Mouse (Mus musculus) myocyte (in vitro differentiated cells): ENCODE measurements at regions not wholly inside any gene's neighbourhood (a gene's known extent, or its start where the extent isn't known, plus 50 kb on each side); places are given as distances from the start of the nearest gene placed in this dataset.

Experiments
- H3K27me3 ChIP-seq: one replicate; pipeline ENCODE4 v1.6.1; 2011; ENCODE audit not compliant: control insufficient read depth, insufficient read depth, insufficient read length
- H3K36me3 ChIP-seq: one replicate; pipeline ENCODE4 v1.6.1; 2011; ENCODE audit not compliant: control insufficient read depth, insufficient read depth
- H3K4me2 ChIP-seq: one replicate; pipeline ENCODE4 v1.6.1; 2011; ENCODE audit warnings: low read depth, control low read depth
- H3K4me3 ChIP-seq: one replicate; pipeline ENCODE4 v1.5.1; 2011; ENCODE audit warnings: mild to moderate bottlenecking, control low read depth, moderate library complexity
- H3K79me2 ChIP-seq: one replicate; pipeline ENCODE4 v1.6.1; 2011; ENCODE audit not compliant: control insufficient read depth, insufficient read depth
- H3ac ChIP-seq: one replicate; pipeline ENCODE4 v1.6.1; 2011; ENCODE audit not compliant: control insufficient read depth, insufficient read length
- CEBPB ChIP-seq: IDR thresholded peaks from 2 replicates; pipeline ENCODE4 v1.6.1; 2011; ENCODE audit warnings: mild to moderate bottlenecking, moderate library complexity; ENCODE audit not compliant: poor library complexity, insufficient read depth, severe bottlenecking
- E2F4 ChIP-seq: IDR thresholded peaks from one replicate; pipeline ENCODE4 v1.6.1; 2011; ENCODE audit warnings: mild to moderate bottlenecking, control low read depth, moderate library complexity; ENCODE audit not compliant: insufficient read depth
- MAX ChIP-seq: IDR thresholded peaks from one replicate; pipeline ENCODE4 v1.6.1; 2011; ENCODE audit warnings: low read depth, mild to moderate bottlenecking, control low read depth
- MYOD1 ChIP-seq, 3 experiments: IDR thresholded peaks; one replicate each; pipeline ENCODE4 v1.6.1; 2011; ENCODE audit warnings: control low read depth in 2 of 3, low read depth in 2 of 3, mild to moderate bottlenecking in 2 of 3, moderate library complexity in 1 of 3; ENCODE audit not compliant: insufficient read length in 2 of 3, control insufficient read depth in 1 of 3
- MYOG ChIP-seq, 3 experiments: IDR thresholded peaks; one replicate each; pipeline ENCODE4 v1.6.1; 2011; ENCODE audit warnings: control low read depth in 2 of 3, low read depth in 2 of 3, mild to moderate bottlenecking in 2 of 3; ENCODE audit not compliant: insufficient read length in 2 of 3, control insufficient read depth in 1 of 3, insufficient read depth in 1 of 3
- POLR2A ChIP-seq: IDR thresholded peaks from one replicate; pipeline ENCODE4 v1.6.1; 2011; ENCODE audit warnings: low read depth, mild to moderate bottlenecking, control low read depth, moderate library complexity; ENCODE audit not compliant: insufficient read length
- POLR2AphosphoS2 ChIP-seq: IDR thresholded peaks from one replicate; pipeline ENCODE4 v1.6.1; 2011; ENCODE audit warnings: low read depth, control low read depth; ENCODE audit not compliant: insufficient read length
- REST ChIP-seq: IDR thresholded peaks from one replicate; pipeline ENCODE4 v1.6.1; 2011; ENCODE audit warnings: mild to moderate bottlenecking, control low read depth, moderate library complexity; ENCODE audit not compliant: insufficient read depth, insufficient read length
- SRF ChIP-seq: IDR thresholded peaks from one replicate; pipeline ENCODE4 v1.6.1; 2011; ENCODE audit warnings: low read depth; ENCODE audit not compliant: control insufficient read depth, insufficient read length
- TCF12 ChIP-seq: IDR thresholded peaks from one replicate; pipeline ENCODE4 v1.6.1; 2011; ENCODE audit warnings: mild to moderate bottlenecking, control low read depth; ENCODE audit not compliant: poor library complexity, insufficient read depth, severe bottlenecking
- TCF3 ChIP-seq: IDR thresholded peaks from one replicate; pipeline ENCODE4 v1.6.1; 2011; ENCODE audit warnings: low read depth, control low read depth; ENCODE audit not compliant: insufficient read length
- USF1 ChIP-seq: IDR thresholded peaks from one replicate; pipeline ENCODE4 v1.6.1; 2011; ENCODE audit warnings: low read depth, mild to moderate bottlenecking, control low read depth, moderate library complexity

GRCm38 (mm10) chr7:35938123-35938869 lies 135.5 kb upstream of the Zfp507 start:
- Histone ChIP-seq H3ac (no peak overlapping the region), H3K36me3 (no peaks in the 10 kb centered on the region), H3K27me3 (no peaks in the 10 kb centered on the region), H3K79me2 (no peaks in the 10 kb centered on the region), H3K4me3 (no peak overlapping the region), H3K4me2 (no peak overlapping the region)
- TF ChIP-seq MYOD1 (IDR thresholded peaks at IDR 0.05; ENCODE audit: control insufficient read depth in 1 of 3, insufficient read length in 2 of 3, low read depth in 2 of 3): no peak
- no peak for TF ChIP-seq SRF
- no peak for TF ChIP-seq POLR2AphosphoS2
- TF ChIP-seq E2F4: no peak
- no peak for TF ChIP-seq REST
- no peak for TF ChIP-seq USF1
- no peak for TF ChIP-seq CEBPB
- no peak for TF ChIP-seq MAX
- TF ChIP-seq TCF12: no peak
- no peak for TF ChIP-seq MYOG (IDR thresholded peaks at IDR 0.05; ENCODE audit: control insufficient read depth in 1 of 3, insufficient read depth in 1 of 3, insufficient read length in 2 of 3, low read depth in 2 of 3)
- no peak for TF ChIP-seq TCF3
- TF ChIP-seq POLR2A: no peak

- no peaks in the 10 kb centered on the region for H3K36me3 ChIP-seq
- no peaks in the 10 kb centered on the region for H3K27me3 ChIP-seq
- TF ChIP-seq REST (no peak), SRF (no peak), TCF12 (no peak), E2F4 (no peak), TCF3 (no peak), MYOG (IDR thresholded peaks at IDR 0.05; ENCODE audit: control insufficient read depth in 1 of 3, insufficient read depth in 1 of 3, insufficient read length in 2 of 3, low read depth in 2 of 3) (no peak), USF1 (no peak), MYOD1 (IDR thresholded peaks at IDR 0.05; ENCODE audit: control insufficient read depth in 1 of 3, insufficient read length in 2 of 3, low read depth in 2 of 3) (no peak)
Measured at GRCm38 (mm10) chr7:35926749-35927148, 123.9 kb upstream of the Zfp507 start.

GRCm38 (mm10) chr7:35922582-35922981 lies 119.8 kb upstream of the Zfp507 start:
- H3K4me2 ChIP-seq: no peak overlapping the region
- no peak overlapping the region for H3ac ChIP-seq
- H3K4me3 ChIP-seq: no peak overlapping the region
- no peaks in the 10 kb centered on the region for H3K36me3 ChIP-seq
- TF ChIP-seq USF1 (no peak), TCF12 (no peak), POLR2A (no peak), CEBPB (no peak), MYOD1 (IDR thresholded peaks at IDR 0.05; ENCODE audit: control insufficient read depth in 1 of 3, insufficient read length in 2 of 3, low read depth in 2 of 3) (no peak), REST (no peak), MAX (no peak)
- H3K27me3 ChIP-seq: no peaks in the 10 kb centered on the region
- H3K79me2 ChIP-seq: no peaks in the 10 kb centered on the region

More at GRCm38 (mm10) chr7:35926749-35927148, 123.9 kb upstream of the Zfp507 start:
- Histone ChIP-seq H3K4me2 (no peak overlapping the region), H3K4me3 (no peak overlapping the region), H3K79me2 (no peaks in the 10 kb centered on the region), H3ac (no peak overlapping the region)

- H3ac ChIP-seq: no peak overlapping the region
- no peaks in the 10 kb centered on the region for H3K36me3 ChIP-seq
- peak overlapping the region; percentile 24 for H3K4me2 ChIP-seq
- H3K4me3 ChIP-seq: no peak overlapping the region
- TF ChIP-seq TCF3 (no peak), MYOD1 (IDR thresholded peaks at IDR 0.05; ENCODE audit: control insufficient read depth in 1 of 3, insufficient read length in 2 of 3, low read depth in 2 of 3) (no peak), USF1 (no peak), CEBPB (no peak), MAX (no peak), REST (no peak), POLR2AphosphoS2 (no peak), E2F4 (no peak), TCF12 (no peak), SRF (no peak), POLR2A (no peak), MYOG (IDR thresholded peaks at IDR 0.05; ENCODE audit: control insufficient read depth in 1 of 3, insufficient read depth in 1 of 3, insufficient read length in 2 of 3, low read depth in 2 of 3) (no peak)
- no peaks in the 10 kb centered on the region for H3K79me2 ChIP-seq
- no peaks in the 10 kb centered on the region for H3K27me3 ChIP-seq
Measured at GRCm38 (mm10) chr7:35920884-35921283, 118.1 kb upstream of the Zfp507 start.

- Histone ChIP-seq H3K4me2 (peak overlapping the region; percentile 25), H3K36me3 (no peaks in the 10 kb centered on the region), H3K27me3 (no peaks in the 10 kb centered on the region), H3K4me3 (no peak overlapping the region), H3K79me2 (no peaks in the 10 kb centered on the region), H3ac (no peak overlapping the region)
- TF ChIP-seq MAX: no peak
- no peak for TF ChIP-seq E2F4
- TF ChIP-seq MYOG (IDR thresholded peaks at IDR 0.05; ENCODE audit: control insufficient read depth in 1 of 3, insufficient read depth in 1 of 3, insufficient read length in 2 of 3, low read depth in 2 of 3): no peak
- TF ChIP-seq CEBPB: no peak
- TF ChIP-seq TCF12: no peak
- TF ChIP-seq REST: no peak
- no peak for TF ChIP-seq POLR2A
- no peak for TF ChIP-seq SRF
- TF ChIP-seq TCF3: no peak
- TF ChIP-seq MYOD1 (IDR thresholded peaks at IDR 0.05; ENCODE audit: control insufficient read depth in 1 of 3, insufficient read length in 2 of 3, low read depth in 2 of 3): no peak
- TF ChIP-seq POLR2AphosphoS2: no peak
- TF ChIP-seq USF1: no peak
Measured at GRCm38 (mm10) chr7:35920194-35920609, 117.4 kb upstream of the Zfp507 start.
